Mouse (Mus musculus) kidney, postnatal 25 days (tissue): ENCODE data around the gene Emilin2.

Experiments
- DNase-seq, 2 experiments: peaks; one replicate each; pipeline ENCODE4 v3.0.0; 2021; ENCODE audit warnings: mixed read lengths in 2 of 2

Gene Emilin2

GRCm38 (mm10) chr17:71299879-71300278 is 11.9 kb downstream of the Emilin2 start:
- DNase-seq: no peak

- DNase-seq: no peak
Measured at GRCm38 (mm10) chr17:71294570-71294969, 17.2 kb downstream of the Emilin2 start.

GRCm38 (mm10) chr17:71292897-71293296 is 18.9 kb downstream of the Emilin2 start:
- DNase-seq: no peak

GRCm38 (mm10) chr17:71291897-71292420 is 19.8 kb downstream of the Emilin2 start:
- no peak for DNase-seq

GRCm38 (mm10) chr17:71290486-71291410 is 21.0 kb downstream of the Emilin2 start:
- no peak for DNase-seq

GRCm38 (mm10) chr17:71289572-71290176 is 22.1 kb downstream of the Emilin2 start:
- DNase-seq: no peak

- DNase-seq: peak; percentile 41 to 70
Measured at GRCm38 (mm10) chr17:71288808-71289548, 22.8 kb downstream of the Emilin2 start.

- no peak for DNase-seq
Measured at GRCm38 (mm10) chr17:71288145-71288758, 23.5 kb downstream of the Emilin2 start.

- DNase-seq: no peak
Measured at GRCm38 (mm10) chr17:71287586-71287985, 24.2 kb downstream of the Emilin2 start.

- DNase-seq: peak; percentile 49 to 74
Measured at GRCm38 (mm10) chr17:71285929-71286328, 25.8 kb downstream of the Emilin2 start.

GRCm38 (mm10) chr17:71284890-71285289 is 26.9 kb downstream of the Emilin2 start:
- no peak for DNase-seq

GRCm38 (mm10) chr17:71283237-71283636 is 28.5 kb downstream of the Emilin2 start:
- DNase-seq: peak; percentile 53 to 63

- DNase-seq: peak; percentile 71 to 85
Measured at GRCm38 (mm10) chr17:71282716-71283115, 29.1 kb downstream of the Emilin2 start.

- DNase-seq: no peak
Measured at GRCm38 (mm10) chr17:71277701-71278491, 33.9 kb downstream of the Emilin2 start.

- no peak for DNase-seq
Measured at GRCm38 (mm10) chr17:71276771-71277170, 35.0 kb downstream of the Emilin2 start.

GRCm38 (mm10) chr17:71273901-71274300 is 37.9 kb downstream of the Emilin2 start:
- DNase-seq: no peak

GRCm38 (mm10) chr17:71268599-71268998 is 43.2 kb downstream of the Emilin2 start:
- no peak for DNase-seq

GRCm38 (mm10) chr17:71268152-71268551 is 43.6 kb downstream of the Emilin2 start:
- no peak for DNase-seq

- DNase-seq: no peak
Measured at GRCm38 (mm10) chr17:71267374-71267773, 44.4 kb downstream of the Emilin2 start.

GRCm38 (mm10) chr17:71265336-71266051 is 46.3 kb downstream of the Emilin2 start:
- DNase-seq: no peak

- no peak for DNase-seq
Measured at GRCm38 (mm10) chr17:71264739-71265138, 47.0 kb downstream of the Emilin2 start.
